Mouse (Mus musculus) CD4-positive helper T cell, adult 2 months (primary cell): ENCODE measurements around the gene Pabpn1.

Experiments
- DNase-seq: peaks from one replicate; pipeline ENCODE4 v3.0.0-alpha.2; 2012; ENCODE audit warnings: low read depth, missing footprints, low spot score

The Pabpn1 gene

DNA sequence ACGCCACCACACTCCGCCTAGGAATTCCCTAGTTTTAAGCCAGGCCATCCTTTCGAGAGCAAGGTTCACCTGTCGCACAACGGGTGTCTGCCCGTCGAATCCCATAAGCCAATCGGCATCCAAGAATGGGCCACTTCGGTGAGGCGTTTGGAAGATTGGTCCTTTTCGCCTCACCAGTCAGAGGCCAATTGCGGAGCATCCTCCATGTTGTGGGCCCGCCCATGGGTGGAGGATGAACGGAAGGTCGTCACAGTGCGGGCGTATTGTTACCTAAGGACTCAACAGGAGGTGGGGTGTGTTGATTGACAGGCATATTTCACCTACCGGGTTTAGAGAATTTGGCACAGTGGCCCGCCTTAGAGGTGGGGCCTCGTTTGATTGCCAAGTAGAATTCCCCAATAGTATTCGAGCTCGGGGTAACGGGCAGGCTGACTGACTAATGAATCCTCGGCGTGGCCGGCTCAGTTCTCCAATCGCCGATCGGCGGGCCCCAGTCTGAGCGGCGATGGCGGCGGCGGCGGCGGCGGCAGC, 1.4 kb downstream of the Pabpn1 start:
- DNase-seq, result peak; percentile 100

DNA sequence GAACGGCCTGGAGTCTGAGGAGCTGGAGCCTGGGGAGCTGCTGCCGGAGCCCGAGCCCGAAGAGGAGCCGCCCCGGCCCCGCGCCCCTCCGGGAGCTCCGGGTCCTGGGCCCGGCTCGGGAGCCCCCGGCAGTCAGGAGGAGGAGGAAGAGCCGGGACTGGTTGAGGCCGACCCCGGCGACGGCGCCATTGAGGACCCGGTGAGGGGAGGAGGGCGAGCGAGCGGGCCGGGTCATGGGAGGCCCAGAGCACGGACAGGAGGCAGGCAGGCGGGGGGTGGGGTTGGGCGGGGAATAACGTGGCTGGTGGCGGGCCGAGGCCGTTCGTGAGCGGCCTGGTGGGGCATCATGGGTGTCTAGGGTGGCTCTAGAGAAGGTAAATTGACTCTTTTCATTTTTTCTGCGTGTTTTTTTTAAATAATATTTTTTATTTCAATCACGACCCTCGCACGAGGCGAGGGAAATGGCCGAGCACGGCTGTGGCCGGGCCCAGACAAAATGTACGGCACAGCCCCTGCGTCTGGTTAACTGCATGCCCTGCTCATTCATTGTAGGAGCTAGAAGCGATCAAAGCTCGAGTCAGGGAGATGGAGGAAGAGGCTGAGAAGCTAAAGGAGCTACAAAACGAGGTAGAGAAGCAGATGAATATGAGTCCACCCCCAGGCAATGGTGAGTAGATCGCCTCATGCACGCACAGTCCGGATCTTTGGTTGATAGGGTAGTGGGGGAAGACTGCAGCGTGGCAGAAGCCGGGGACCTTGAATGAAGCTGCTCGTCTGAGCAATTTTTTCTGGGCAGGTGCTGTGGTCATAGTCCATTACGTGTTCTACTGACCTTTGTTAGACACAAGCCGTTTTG, 2.2 kb downstream of the Pabpn1 start:
- DNase-seq, result no peak

DNA sequence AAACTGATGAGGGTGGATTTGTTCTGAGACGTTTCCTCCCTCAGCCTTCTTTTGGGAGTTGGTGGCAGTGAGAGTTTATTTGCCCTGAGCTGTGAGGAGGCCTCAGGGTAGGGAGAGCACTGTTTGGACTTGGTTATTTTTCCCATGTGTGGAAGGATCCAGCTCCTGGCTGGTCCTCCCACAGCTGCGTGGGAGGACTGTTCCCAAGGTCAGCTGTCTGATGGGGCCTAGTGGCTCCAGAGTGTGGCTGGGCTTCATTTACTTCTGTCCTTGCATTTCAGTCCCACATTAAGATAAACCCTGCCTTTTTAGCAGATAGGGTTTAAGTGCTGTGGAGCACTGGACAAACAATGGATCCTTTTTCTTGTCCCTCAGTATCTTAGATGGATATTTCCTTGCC, 5.1 kb downstream of the Pabpn1 start:
- no peak for DNase-seq

DNA sequence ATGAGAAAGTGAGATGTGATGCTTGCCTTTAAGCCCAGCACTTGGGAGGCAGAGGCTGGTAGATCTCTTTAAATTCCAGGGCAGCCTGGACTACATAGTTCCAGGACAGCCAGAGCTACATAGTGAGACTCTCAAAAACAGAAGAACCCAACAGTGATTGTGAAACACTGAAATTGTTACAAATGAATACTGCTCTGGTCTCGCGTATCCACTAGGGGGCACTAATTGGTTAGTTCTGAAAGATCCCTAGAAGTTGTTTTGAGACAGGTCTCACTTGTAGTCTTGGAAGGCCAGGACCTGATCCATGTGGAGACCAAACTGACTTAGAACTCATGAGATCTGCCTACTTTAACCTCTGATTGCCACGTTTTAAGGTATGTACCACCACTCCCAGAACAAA, 8.1 kb downstream of the Pabpn1 start:
- peak; percentile 65 for DNase-seq

DNA sequence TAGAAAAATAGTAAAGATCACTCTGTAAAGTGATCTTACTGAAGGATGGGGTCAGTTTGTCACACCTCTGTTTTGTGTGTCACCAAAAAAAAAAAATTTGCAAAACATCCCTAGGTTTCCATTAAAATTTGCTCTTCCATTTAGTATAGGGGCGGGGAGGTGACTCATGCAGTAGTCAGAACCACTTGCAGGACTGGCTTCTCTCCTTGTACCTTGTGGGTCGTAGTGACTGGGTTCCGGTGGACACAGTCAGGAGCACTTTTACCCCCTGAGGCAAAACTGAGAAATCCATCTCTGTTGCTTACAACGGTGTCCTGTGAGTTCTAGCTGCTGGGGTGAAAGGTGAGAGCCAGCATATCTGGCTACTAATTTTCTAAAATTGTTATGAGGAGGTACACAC, 11.3 kb downstream of the Pabpn1 start:
- no peak for DNase-seq

DNA sequence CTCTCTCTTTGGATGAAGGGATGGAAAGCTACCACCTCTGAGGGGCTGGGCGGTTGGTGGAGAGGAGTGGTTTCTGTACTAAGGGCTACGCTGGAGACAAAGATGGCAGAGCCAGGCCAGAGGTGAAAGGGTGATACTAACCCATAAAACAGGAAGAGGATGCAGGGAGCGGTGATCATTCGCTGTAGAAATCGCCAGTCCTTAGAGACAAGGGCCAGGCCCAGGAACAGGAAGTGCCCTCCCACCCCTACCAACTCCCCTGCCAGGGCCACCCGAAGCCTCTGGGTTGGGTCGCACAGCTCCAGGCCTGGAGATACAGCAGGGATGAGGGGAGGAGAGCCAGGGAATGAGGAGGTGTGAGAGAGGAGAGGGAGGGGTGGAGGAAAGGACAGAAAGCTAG, 16.4 kb downstream of the Pabpn1 start:
- no peak for DNase-seq

DNA sequence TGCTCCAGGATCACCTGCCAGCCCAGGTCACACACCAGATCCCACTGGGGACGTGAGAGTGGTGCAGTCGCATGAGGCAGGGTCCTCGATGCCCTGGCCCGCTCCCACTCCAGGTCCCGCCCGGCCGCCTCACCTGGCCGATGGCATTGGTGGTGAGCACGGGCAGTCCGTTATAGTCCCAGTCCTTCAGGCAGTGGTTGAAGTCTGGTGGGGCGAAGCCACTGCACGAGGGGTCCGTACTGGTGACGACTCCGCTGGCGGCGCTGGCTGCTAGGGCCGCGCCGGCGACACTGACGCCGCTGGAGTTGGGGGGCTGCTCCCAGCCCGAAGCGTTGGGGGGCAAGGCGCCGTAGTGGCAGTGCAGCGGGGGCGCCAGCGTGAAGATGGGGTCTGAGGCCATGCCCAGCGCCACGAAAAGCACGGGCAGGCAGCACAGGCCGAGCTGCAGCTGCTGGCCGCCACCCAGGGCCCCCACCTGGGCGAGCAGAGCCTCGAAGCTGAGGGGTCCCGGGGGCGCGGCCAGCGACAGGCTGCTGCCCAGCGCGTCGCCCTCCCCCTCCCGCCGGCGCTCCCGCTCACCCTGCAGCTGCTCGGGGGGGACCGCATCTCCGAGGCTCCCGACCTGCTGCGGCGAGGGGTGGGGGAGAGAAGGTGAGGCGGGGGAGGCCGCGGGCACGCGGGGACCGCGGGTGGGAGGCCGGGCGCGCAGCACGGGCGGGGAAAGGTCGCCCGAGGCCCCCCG, 20.0 kb downstream of the Pabpn1 start:
- DNase-seq, result no peak

DNA sequence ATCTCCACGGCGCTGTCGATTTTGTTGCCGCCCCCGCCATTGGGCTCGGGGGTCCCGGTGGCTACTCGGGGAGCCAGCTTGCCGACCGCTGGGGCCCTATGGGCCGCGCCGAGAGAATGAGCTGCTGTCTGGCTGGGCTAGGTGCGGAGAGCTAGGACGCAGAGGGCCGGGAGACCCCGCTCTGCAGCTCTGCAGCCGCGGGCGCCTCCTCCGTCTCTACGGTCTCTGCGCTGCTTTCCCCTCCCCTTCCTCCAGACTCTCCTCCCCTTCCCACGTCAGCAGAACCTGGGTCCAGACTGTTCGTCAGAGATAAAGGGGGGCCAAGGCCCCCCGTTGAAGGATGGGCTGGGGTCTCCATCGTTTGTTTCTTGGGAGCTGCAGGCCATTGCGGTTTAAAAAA, 20.6 kb downstream of the Pabpn1 start, which contains the start of gene Slc22a17:
TSS of gene Slc22a17 (minus strand) at position 247 of the 400 bp plus-strand sequence.
- peak; percentile 44 for DNase-seq

DNA sequence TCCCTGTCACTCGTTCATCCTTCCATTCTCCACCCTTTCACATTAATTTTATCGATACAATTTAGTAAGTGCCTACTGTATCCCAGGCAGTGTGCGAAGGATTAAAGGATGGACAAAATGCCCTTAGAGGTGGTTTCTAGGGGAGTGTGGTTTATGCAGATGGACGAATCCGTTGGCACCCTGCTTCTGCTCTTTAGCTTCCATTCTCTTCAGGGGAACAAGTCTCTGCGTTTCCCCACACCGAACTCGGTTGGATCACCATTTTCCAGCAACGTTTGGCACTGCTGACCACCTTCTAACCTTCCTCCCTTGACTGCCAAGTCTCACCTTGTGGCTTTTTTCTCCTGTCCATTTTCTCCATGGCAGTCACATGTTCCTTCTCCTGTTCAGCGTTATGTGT, 21.0 kb downstream of the Pabpn1 start:
- DNase-seq, result no peak

DNA sequence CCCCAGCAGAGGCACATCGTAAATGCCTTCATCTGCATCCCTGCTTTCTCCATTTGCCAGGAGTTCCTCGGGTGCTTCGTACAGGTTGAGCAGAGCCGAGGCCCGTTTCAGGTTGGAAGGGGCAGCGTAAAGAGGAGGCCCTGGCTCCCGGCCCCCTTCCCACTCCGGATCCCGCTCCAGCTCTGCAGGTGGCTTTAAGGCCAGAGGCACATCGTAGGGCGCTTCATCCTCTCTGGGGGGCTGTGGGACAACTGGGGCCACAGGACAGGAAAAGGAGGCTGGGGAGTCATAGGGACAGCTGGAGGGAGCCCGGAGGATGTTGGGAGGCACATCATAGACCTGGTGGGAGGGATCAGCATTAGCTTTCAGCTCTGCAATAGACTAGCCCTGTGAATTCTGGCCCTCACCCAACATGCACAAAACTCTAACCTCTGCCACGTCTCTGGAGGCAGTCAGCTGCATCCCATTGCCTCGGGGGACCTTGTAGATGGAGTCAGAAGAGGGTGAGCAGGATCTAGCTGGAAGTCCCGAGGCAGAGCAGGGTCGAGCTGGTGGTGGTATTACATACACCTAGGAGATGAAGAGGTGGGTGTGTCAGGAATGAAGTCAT, 27.9 kb downstream of the Pabpn1 start:
- DNase-seq, result no peak

DNA sequence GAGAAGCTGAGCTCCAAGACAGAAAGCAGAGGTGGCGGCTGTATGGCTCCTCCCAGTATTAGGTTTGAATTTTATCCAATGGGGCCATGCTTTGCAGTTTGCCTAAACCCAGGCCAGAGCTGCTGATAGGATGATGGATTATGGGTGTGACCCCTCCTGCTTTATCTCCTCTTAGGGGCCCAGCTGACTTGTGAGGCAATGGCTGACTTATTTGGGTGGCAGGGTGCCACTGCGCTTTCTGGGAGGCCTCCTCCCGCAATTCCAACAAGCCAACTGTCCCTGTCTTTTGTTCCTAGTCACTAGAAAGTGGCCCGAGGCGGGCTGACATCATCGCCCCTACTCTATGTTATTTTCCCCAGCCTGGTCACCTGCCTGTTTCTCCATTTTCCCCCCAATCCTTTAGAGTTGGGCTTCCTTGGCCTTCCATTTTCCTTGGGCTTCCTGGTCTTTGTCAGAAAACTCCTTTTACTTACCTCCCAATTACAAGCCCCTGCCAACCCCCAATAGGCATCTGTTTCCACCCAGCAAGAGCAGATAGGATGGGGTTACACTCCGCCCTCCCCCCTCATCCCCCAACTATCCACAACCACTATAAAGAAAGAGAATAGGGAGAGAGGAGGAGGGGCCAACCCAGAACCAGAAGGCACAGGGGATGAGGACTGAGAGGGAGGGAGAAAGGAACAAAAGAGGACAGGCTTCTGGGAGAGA, 32.5 kb downstream of the Pabpn1 start:
- DNase-seq, result no peak

DNA sequence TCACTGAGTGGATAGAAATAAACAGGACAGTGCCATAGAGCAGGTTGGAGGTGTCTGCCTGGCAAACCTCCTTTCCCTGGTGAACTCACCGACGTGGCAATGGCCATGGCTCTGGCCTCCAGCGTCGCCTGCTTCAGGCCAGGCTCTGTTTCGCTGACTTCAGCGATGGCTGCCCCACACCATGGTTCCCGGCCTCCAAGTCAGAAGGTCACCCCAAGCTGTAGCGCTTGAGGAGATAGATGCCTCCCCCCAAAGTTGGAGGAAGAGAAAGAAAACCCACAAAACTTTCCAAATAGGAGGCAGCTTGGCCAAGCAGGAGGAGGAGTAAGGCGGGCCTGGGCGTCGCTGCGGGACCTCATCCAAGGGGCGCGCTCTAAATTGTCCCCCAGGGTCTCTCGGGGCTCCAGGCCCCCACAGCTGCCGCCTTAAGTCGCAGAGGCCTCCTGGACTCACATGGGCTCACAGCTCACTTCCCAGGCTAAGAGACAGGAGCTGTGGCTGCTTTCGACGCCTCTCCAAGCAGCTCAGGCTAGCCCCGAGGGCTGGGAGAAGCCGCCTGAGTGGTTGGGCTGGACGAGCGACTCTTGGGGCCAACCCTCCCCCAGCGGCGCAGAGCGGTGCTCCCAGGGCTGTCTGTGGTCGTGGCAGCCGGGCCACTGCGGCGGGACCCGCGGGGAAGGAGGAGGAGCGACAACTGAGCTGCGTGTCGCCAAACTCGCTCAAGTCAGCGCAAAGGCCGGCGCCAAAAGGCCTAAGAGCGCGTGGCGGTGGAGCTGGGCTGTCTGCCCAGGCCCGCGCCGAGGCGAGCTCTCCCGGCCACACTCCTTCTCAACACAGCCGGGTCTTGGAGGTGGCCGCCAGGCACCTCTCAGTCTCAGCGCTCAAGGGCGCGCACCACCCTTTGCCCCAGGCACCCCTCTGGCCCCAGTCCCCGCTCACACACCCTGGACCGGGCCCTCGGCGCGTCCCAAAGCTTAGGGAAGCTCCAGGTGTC, 33.3 kb downstream of the Pabpn1 start, which contains the start of gene Efs:
TSS of gene Efs (minus strand) at position 778 of the 994 bp plus-strand sequence.
- no peak for DNase-seq

DNA sequence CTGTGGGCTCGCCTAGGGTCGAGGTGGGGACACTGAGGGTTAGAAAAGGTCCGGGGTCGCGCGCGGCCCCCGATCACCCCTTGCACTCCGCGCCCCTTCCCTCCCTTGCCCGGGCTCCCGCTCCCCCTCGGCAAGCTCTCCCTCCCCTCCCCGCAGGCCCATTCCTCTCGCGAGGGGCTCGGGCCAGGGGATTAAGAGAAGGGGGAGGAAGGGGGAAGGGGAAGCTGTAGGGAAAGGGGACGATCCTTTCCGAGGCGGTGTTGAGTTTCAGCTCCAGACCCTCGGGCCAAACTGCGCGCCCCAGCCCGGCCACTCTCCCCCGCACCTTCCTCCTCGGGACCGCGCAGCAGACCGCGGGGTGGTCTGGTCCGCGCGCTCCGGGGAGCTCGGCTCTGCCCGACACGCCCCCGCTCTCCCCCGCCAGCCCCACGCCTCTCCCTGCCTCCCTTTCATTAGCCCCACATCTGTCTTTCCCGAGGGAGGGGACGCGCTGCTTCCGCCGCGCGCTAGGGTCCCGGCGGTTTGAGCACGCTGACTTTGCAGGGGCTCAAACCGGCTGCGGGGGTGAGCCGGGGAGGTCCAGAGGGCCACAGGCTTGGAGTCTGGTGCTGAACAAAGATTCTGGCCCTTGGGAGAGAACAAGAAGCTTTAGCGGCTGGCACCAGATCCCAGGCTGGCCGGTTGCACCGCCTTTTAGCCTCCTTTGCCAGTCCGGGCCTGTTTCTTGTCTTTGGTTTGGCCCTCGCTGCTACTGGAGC, 34.3 kb downstream of the Pabpn1 start:
- no peak for DNase-seq

DNA sequence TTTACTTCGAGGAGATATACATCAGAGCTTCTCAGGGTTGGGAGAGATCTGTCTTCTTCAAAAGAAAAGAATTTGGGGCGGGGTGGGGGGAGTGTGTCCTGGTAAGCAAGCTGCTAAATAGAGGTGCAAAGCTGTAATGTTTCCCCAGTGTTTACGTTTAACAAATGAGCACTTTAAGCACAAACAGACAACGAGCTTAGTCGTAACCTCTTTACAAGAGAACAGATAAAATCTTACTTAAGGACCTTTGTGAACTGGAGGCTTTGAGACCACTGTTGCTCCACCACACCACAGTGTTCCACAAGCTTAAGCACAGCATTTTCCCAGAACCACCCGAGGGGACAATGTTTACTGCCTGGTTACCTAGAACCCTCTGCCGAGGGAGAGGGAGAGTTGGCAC, 35.0 kb downstream of the Pabpn1 start:
- DNase-seq, result no peak

DNA sequence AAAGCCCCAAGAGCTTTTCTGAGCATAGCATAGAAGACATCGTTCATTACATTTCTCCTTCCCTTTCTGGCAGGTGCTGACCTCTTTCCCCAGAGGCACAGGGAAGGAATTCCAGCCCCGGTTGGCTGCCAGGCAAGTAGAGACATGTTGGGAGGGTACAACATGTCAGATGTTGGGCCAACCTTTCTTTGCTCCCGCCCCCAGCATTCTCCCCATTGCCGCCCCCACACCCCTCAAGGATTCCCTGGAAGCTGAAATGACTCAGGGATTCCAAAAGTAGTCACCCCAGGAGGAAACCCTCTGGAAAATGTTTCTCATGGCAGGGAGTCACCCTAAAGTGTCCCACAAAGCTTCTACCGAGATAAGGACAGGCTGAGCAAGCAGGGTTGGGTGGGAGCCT, 37.5 kb downstream of the Pabpn1 start:
- no peak for DNase-seq

DNA sequence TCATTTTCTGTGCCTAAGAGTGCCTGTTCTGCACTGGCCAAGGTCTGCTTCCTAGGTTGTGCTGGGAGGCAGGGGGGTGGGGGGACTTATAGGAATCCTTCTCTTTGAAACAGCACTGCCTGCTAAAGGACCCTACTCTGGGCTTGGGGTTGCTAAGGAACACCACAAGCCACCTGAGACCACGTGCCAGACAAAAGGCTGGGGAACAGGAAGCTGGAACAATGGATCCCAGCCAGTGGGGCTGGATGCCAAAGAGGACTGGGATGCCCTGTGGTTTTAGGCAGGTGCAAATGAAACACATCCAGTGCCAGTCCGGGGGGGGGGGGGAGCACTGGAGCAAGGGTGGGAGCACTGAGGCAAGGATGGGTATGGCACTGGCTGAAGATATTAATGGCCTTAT, 38.1 kb downstream of the Pabpn1 start:
- no peak for DNase-seq

DNA sequence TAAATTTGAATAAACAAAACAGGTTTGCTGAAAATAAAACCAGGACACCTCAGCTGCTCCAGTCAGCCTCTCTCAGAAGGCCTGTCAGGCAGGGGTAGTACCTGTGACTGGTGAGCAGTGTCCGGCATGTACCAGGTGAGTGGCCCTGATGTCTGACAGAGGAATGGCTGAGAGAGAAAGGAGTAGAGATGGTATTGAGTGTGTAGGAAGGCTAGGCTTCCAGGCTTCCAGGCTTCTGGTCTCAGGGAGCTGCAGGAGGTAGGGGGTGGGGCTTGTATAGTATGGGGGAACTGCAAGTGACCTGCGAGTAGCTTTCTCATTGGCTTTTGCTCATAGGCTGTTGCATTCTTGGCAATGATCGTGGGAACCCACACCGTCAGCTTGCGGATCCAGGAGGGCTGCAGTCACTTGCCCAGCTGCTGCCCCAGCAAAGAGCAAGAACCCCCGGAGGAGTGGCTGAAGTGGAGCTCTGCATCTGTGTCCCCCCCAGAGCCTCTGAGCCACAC, 40.4 kb downstream of the Pabpn1 start, which contains the start of gene Il25:
TSS of gene Il25 (plus strand) at position 51 of the 506 bp plus-strand sequence.
- no peak for DNase-seq

DNA sequence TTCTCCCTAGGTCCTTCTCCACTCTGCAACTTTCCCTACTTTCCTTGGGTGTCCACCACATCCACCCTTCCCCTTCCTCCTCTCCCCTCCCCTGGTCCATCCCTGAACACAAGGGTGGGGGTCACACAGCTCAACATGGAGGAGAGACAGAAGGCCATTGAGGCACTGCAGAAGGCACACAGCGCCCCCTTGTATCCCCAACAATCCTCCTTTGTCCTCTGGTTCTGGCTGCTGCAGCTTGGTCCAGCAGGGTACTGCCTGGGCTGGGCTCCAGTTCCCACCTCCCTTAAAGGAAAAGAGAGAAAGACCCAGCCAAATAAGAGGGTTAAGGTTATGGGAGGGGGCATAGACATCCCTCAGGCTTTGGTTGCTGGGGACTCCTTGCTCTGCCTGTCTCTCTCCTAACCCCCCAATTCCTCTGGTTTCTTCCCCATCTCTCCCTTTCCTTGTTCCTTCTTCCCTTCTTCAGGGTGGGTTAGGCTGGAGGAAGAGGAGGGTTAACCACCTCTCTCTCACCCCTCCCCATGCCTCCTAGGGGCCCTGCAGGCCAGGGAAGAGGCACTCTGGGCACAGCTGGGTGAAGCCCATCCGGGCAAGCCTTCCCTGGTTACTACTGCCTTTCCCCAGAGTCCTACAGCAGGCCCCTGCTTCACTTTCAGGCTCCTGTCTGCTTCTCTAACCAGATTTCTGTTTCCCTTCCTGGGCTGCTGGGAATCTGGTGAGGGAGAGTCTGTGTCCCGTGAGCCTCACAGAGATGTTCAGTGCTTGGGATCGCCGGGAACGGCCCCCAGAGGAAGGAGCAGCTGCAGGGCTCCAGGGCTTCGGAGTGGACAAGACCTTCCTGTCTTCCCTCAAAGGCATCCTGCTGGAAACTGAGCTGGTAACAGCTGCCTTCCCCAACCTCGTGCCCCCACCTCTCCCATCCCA, 43.9 kb downstream of the Pabpn1 start, which contains the start of gene Cmtm5:
TSS of gene Cmtm5 (plus strand) at position 358 of the 927 bp plus-strand sequence.
- DNase-seq, result no peak
